Mouse (Mus musculus): ENCODE data around the gene Adh7.

Gene Adh7
- long read RNA-seq, experiment 1, transcript Adh7-201 (9 exons, 3,432 nt) = major isoform, 123 of 153 reads
- long read RNA-seq, experiment 1, partial matches to known transcripts = 18 of 153 reads
- long read RNA-seq, experiment 1, other reads (novel, unspliced or antisense) = 12 of 153 reads
- long read RNA-seq, experiment 2, transcript Adh7-201 (9 exons, 3,432 nt) = major isoform, 5 of 9 reads
- long read RNA-seq, experiment 2, partial matches to known transcripts = 0 of 9 reads
- long read RNA-seq, experiment 2, other reads (novel, unspliced or antisense) = 4 of 9 reads

DNA sequence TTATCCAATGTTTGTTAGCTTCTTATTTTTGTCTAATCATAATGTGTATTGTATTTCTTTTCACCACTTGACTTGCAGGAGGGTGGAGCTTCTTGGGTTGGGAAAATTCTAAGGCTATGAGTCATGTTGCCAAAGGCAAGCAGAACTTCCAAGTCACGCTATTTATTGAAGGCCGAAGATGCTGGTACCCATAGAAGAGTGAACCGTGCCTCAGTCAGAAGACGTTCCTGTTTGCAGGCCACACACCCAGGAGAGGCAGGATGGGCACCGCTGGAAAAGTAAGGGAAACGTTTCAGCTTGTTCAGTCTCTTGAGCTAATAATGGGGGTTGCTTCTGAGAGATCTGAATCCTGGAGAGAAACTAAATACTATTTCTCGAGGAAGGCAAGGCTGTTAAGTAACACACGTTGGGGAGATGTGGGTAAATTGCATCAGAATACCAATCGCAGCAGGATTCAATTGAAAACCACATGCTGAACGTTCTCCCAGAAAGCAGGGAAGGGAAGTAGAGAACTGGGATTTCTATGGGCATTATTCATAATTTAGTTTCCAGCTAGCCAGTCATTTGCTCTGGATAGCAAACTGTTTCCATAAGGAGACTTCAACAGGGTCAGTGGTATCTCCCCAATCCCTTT lies at the start of gene Adh7:
Adh7 (plus strand) TSS at position 130 of the 634 bp plus-strand sequence.
- intact Hi-C loops (cut with DNase I) = no loop called here

GRCm38 (mm10) chr3:138173291-138173690 lies 44.3 kb upstream of the Adh7 start:
- intact Hi-C loops (cut with DNase I) = no loop called here

GRCm38 (mm10) chr3:138175551-138175950 lies 42.0 kb upstream of the Adh7 start:
- intact Hi-C loops (cut with DNase I) = no loop called here

DNA sequence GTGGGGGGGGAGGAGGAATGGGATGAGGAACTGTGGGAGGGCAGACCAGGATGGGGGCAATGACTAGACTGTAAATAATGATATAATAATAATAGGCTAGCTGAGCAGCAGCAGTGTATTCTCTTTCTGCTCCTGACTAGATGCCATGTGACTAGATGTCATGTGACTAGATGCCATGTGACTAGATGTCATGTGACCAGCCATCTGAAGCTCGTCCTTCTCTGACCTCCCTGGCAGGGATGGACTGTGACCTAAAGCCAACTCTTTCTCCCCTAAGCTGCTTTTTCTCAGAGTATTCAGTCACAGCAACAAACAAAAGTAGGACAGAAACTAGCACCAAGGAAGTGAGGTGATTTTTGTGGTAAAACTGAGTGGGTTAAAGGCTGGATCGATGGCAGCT lies 35.5 kb upstream of the Adh7 start:
- intact Hi-C loops (cut with DNase I) = no loop called here

GRCm38 (mm10) chr3:138183371-138183770 lies 34.2 kb upstream of the Adh7 start:
- intact Hi-C loops (cut with DNase I) = no loop called here

GRCm38 (mm10) chr3:138185290-138185689 lies 32.3 kb upstream of the Adh7 start:
- intact Hi-C loops (cut with DNase I) = no loop called here

DNA sequence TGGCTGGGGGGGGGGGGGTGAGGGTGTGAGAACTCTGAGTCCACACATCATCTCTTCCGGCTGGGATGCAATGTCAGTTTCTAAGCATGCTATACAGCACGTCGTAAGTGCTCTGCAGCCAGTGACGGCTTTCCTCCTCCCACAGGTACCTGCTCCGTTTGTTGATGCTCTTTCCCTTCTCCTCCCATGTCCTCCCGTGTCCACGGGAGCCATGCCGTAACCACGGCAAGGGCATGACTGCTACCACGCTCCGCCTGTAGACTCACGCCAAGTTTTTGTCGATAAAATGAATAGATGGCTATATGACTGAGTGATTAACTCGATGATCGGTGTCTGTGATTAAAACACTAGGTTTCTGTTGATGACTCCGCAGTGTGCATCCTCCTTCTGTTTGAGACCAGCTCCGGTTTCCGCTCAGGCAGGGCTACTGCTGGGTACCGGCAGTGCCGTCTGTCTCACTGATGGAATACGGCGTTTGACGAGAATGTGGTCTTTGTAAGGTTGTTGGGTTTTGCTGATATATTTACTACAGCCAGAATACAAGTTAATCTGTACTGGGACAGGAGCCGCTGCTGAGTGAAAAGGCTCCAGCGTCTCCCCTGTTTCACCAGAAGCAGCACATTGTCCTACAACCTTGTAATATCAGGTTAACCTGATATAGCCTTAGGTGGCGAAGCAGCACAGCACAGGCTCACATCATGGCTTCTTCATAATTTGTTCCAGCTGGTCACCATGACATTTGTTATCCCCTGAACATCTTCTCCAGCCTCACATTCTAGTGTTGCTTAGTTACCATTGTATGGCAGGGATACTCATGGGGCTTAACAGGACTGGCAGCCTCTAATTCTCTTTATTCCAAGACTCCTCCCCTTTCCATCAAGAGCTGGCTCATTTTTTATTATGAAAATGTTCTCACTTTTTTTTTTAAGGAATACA lies 31.3 kb upstream of the Adh7 start:
- intact Hi-C loops (cut with DNase I) = no loop called here

DNA sequence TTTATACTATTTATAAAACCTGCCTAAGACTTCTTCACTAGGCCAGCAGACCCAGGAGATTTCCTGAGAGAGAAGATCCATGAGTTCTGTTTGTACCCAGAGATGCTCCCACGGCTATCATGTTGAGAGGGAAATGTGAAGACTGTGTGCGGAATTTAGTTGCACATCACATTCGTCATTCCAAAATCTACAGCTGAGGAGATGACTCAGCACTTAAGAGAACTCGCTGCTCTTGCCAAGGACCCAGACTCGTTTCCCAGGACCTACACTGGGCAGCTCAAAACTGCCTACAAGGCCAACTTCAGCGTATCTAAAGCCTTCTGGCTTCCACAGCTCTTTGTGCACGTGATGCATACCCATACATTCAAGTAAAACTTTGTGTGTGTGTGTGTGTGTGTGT lies 25.3 kb upstream of the Adh7 start:
- intact Hi-C loops (cut with DNase I) = loop anchor here (10.0 kb wide), 1 partner anchor 213 kb away; no protein-coding TSS in a partner anchor

DNA sequence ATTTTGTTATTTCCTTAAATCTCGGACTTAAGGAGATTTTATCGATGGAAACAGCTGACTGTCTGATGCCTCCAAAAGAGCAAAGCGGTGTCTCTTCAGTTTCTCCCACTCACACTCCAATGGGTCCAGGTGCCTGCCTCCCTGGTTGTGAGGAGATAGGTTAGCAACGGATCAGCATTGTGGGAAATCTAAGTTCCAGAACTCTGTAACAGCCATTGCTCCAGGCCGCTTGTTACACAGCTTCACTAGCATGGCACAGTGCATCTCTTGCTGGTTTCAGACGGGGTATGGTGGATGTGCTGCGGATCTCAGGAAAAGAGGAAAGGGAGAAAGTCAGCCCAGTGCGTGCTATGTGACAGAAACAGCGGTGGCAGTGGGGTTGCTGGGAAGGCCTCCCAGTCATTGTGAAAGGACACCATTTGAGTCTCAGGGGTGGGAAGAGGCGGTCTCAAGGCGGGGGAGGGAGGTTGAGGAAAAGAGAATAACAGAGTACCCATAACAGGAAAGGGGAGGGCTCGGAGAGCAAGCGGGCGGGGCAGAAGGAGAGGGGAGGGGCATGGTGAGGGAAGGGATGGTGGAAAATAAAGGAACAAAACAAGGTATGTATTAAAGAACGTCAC lies 23.8 kb upstream of the Adh7 start, which contains the start of gene 4930579F01Rik:
4930579F01Rik (minus strand) TSS at position 143 of the 620 bp plus-strand sequence.
- intact Hi-C loops (cut with DNase I) = loop anchor here (10.0 kb wide), 1 partner anchor 211 kb away; no protein-coding TSS in a partner anchor

GRCm38 (mm10) chr3:138197093-138197492 lies 20.5 kb upstream of the Adh7 start:
- intact Hi-C loops (cut with DNase I) = loop anchor here (5.0 to 10.0 kb wide), 2 partner anchors 208 to 235 kb away; no protein-coding TSS in a partner anchor

GRCm38 (mm10) chr3:138197556-138197955 lies 20.0 kb upstream of the Adh7 start:
- intact Hi-C loops (cut with DNase I) = loop anchor here (5.0 to 10.0 kb wide), 2 partner anchors 207 to 235 kb away; no protein-coding TSS in a partner anchor

DNA sequence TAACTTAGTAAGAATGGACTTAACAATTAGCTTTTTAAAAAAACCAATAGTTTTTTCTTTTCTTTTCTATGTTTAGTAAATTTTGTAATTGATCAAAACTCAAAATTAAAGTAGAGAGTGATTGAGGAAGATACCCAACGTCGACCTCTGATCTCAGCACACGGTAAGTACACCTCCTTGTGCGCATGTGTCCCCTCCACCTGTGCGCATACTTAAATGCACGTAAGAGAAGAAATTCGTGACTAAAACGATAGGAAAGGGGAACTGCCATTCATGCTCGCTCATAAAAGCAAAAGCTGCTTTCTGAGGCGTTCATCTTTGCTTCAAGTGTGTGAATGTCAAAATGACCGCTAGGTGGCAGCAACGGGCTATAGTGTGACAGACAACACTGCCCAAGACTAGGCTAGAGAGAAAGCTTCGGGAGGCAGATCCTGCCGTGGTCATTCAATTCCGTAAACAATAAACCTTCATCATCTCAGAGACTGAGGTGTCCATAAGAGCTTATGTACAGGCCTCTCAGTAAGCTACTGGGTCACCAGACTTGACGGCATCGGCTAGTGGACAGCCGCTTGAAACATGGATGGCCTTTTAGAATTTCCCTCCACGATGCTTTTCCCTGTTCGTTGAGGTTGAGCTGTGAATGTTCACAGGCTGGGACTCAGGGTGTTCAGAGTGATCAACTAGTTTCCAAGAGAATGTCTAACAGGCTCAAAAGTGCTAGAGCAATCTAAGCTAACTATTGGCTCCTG lies 19.4 kb upstream of the Adh7 start:
- intact Hi-C loops (cut with DNase I) = loop anchor here (5.0 to 10.0 kb wide), 2 partner anchors 207 to 234 kb away; no protein-coding TSS in a partner anchor

DNA sequence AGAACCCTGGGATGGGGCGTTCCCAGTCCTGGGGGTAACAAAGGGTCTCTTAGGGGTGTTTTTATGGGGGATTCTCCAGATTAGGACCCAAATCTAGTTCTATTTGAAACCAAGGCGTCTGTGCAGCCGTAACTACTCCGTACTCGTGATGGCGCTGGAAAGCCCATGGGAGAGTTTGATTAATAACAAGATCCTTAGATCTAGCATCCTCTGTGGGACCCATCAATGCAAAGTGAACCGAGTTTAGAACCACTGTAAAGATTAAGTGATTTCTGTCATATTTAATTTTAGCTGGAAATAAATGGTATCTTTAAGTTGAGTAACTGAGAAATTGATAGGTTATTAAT lies 18.9 kb upstream of the Adh7 start:
- intact Hi-C loops (cut with DNase I) = loop anchor here (5.0 to 10.0 kb wide), 2 partner anchors 206 to 234 kb away; no protein-coding TSS in a partner anchor

DNA sequence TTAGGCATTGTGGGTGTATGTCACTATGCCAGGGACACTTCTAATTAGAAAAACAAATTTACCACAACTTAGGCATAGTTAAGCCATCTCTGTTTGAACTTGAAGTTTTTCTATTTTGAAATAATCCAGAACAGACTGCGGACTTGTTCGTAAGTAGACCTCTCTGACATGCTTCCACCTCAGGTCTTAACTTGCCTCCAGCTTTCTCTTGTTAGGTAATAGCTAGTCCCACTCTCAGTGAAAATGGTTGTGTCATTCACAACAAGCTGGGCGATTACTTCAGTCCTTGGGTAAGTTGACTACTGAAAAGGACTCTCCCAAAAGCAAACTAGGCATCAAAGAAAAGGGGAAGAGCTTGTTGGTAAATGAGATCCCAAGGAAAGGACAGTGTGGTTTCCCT lies 8.7 kb upstream of the Adh7 start:
- intact Hi-C loops (cut with DNase I) = no loop called here

DNA sequence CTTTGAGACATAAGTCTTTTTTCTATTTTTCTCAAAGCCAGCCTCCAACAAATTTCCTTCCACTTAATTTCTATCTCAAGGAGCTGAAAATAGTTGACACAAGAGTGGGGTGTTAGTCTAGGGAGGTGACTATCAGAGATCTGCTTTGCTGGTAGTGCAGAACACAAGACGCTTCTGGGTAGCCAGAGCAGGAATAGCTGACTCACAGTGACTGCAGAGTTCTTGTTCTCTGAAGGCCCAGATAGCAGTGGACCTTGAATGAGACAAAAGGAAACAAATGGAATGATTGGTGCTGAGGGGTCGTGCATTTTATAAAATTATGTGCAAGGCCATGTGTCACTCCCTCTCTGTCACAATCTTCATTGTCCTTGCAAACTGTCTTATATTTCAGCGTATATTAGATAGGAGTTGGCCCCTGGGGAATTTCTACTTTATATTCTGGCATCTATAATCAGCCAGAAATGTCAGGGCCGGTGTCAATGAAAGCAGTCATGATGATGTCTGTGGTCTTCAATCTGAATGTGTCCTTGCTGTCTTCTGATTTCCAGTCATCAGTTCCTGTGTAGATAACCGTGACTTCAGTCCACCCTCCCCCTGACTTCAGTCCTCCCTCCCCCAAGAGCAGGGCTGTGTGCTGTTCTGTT lies 7.0 kb upstream of the Adh7 start:
- intact Hi-C loops (cut with DNase I) = no loop called here

GRCm38 (mm10) chr3:138212431-138212951 lies 5.1 kb upstream of the Adh7 start:
- intact Hi-C loops (cut with DNase I) = no loop called here

- intact Hi-C loops (cut with DNase I) = no loop called here
These were observed 2.1 kb upstream of the Adh7 start for GRCm38 (mm10) chr3:138215395-138215989.

- intact Hi-C loops (cut with DNase I) = no loop called here
These were observed 1.5 kb upstream of the Adh7 start for GRCm38 (mm10) chr3:138216091-138216490.

- intact Hi-C loops (cut with DNase I) = loop anchor here (5.0 kb wide), 1 partner anchor 211 kb away; no protein-coding TSS in a partner anchor
These were observed 3.6 kb downstream of the Adh7 start for GRCm38 (mm10) chr3:138221116-138221515.

All from adrenal gland (tissue).